Mouse (Mus musculus) forebrain, embryonic 15.5 days (tissue): ENCODE measurements at regions not wholly inside any gene's neighbourhood (a gene's known extent, or its start where the extent isn't known, plus 50 kb on each side); places are given as distances from the start of the nearest gene placed in this dataset.

Experiments used
- ATAC-seq: fragments of 200-750 bp; cut with Nextera tagmentation; replicated peaks from 2 replicates; pipeline ENCODE4 v1.8.0; 2017; ENCODE audit warnings: mild to moderate bottlenecking, moderate TSS enrichment, moderate library complexity
- H3K27ac ChIP-seq: fragments of 300-500 bp; sonication (generic); replicated peaks from 2 replicates; pipeline ENCODE4 v1.5.1; 2015; ENCODE audit warnings: mild to moderate bottlenecking, inconsistent platforms
- H3K27me3 ChIP-seq: fragments of 300-500 bp; sonication (generic); 2 replicates; pipeline ENCODE4 v1.6.1; 2015; ENCODE audit warnings: inconsistent platforms
- H3K36me3 ChIP-seq: fragments of 300-500 bp; sonication (generic); 2 replicates; pipeline ENCODE4 v1.6.1; 2015; ENCODE audit warnings: mild to moderate bottlenecking, inconsistent platforms
- H3K4me1 ChIP-seq: fragments of 300-500 bp; sonication (generic); 2 replicates; pipeline ENCODE4 v1.6.1; 2015; ENCODE audit warnings: inconsistent platforms
- H3K4me2 ChIP-seq: fragments of 300-500 bp; sonication (generic); replicated peaks from 2 replicates; pipeline ENCODE4 v1.6.1; 2015; ENCODE audit warnings: mild to moderate bottlenecking, inconsistent platforms
- H3K4me3 ChIP-seq: fragments of 300-500 bp; sonication (generic); 2 replicates; pipeline ENCODE4 v1.5.1; 2015; ENCODE audit warnings: mild to moderate bottlenecking, inconsistent platforms
- H3K9ac ChIP-seq: fragments of 300-500 bp; sonication (generic); replicated peaks from 2 replicates; pipeline ENCODE4 v1.6.1; 2015; ENCODE audit warnings: mild to moderate bottlenecking, inconsistent platforms
- H3K9me3 ChIP-seq: fragments of 300-500 bp; sonication (generic); 2 replicates; pipeline ENCODE4 v1.6.1; 2016; ENCODE audit warnings: inconsistent platforms
- WGBS: fragments of 180-500 bp; shearing (Covaris S2); methylation state at CpG from one replicate; pipeline ENCODE4 v1.1.7; 2015; ENCODE audit warnings: mixed read lengths; 5-methylcytosine and 5-hydroxymethylcytosine counted together

- Histone ChIP-seq H3K36me3 (no peaks in the 10 kb centered on the region), H3K27me3 (no peaks in the 10 kb centered on the region), H3K9ac (no peak overlapping the region), H3K27ac (0 out of 2 replicates have a peak overlapping the region, but pooled peaks have one; percentile 17), H3K4me3 (no peak overlapping the region), H3K9me3 (no peaks in the 10 kb centered on the region), H3K4me2 (no peak overlapping the region), H3K4me1 (peaks cover 18% of the 10 kb centered on the region)
- WGBS = 36% methylated on average over 5 of the region's 5 CpGs
- peak; percentile 49; the same call in 1 of the 2 replicates for ATAC-seq
Measured at GRCm38 (mm10) chr15:37133916-37134315, 126.3 kb upstream of the Zfp706 start.

GRCm38 (mm10) chr15:37127681-37128080, 120.1 kb upstream of the Zfp706 start:
- no peaks in the 10 kb centered on the region for H3K4me1 ChIP-seq
- no peak overlapping the region for H3K4me2 ChIP-seq
- no peaks in the 10 kb centered on the region for H3K36me3 ChIP-seq
- H3K27ac ChIP-seq = no peak overlapping the region
- H3K27me3 ChIP-seq = no peaks in the 10 kb centered on the region
- H3K9me3 ChIP-seq = no peaks in the 10 kb centered on the region
- WGBS = 85% methylated on average over 7 of the region's 7 CpGs
- H3K4me3 ChIP-seq = no peak overlapping the region
- no peak overlapping the region for H3K9ac ChIP-seq
- no peak for ATAC-seq

GRCm38 (mm10) chr15:37127170-37127569, 119.6 kb upstream of the Zfp706 start:
- Histone ChIP-seq H3K27me3 (no peaks in the 10 kb centered on the region), H3K27ac (no peak overlapping the region), H3K36me3 (no peaks in the 10 kb centered on the region), H3K4me3 (no peak overlapping the region), H3K4me2 (no peak overlapping the region), H3K4me1 (no peaks in the 10 kb centered on the region), H3K9ac (no peak overlapping the region), H3K9me3 (no peaks in the 10 kb centered on the region)
- ATAC-seq = no peak
- 89% methylated on average over 4 of the region's 4 CpGs for WGBS

- Histone ChIP-seq H3K27ac (no peak overlapping the region), H3K4me1 (no peaks in the 10 kb centered on the region), H3K36me3 (no peaks in the 10 kb centered on the region), H3K9me3 (no peaks in the 10 kb centered on the region), H3K27me3 (no peaks in the 10 kb centered on the region), H3K4me2 (no peak overlapping the region), H3K4me3 (no peak overlapping the region), H3K9ac (no peak overlapping the region)
- no peak for ATAC-seq
- WGBS = 69% methylated on average over 4 of the region's 4 CpGs
Measured at GRCm38 (mm10) chr15:37125823-37126222, 118.2 kb upstream of the Zfp706 start.

GRCm38 (mm10) chr15:37124951-37125350, 117.4 kb upstream of the Zfp706 start:
- 93% methylated on average over 2 of the region's 2 CpGs for WGBS
- Histone ChIP-seq H3K4me2 (no peak overlapping the region), H3K4me3 (no peak overlapping the region)

GRCm38 (mm10) chr15:37124299-37124698, 116.7 kb upstream of the Zfp706 start:
- Histone ChIP-seq H3K27me3 (no peaks in the 10 kb centered on the region), H3K9ac (no peak overlapping the region), H3K9me3 (no peaks in the 10 kb centered on the region), H3K4me2 (no peak overlapping the region), H3K27ac (no peak overlapping the region), H3K36me3 (no peaks in the 10 kb centered on the region), H3K4me3 (no peak overlapping the region), H3K4me1 (no peaks in the 10 kb centered on the region)
- WGBS = 81% methylated on average over 7 of the region's 7 CpGs
- no peak for ATAC-seq

More at GRCm38 (mm10) chr15:37124951-37125350, 117.4 kb upstream of the Zfp706 start:
- H3K36me3 ChIP-seq = no peaks in the 10 kb centered on the region
- no peaks in the 10 kb centered on the region for H3K9me3 ChIP-seq
- no peak overlapping the region for H3K9ac ChIP-seq
- no peaks in the 10 kb centered on the region for H3K27me3 ChIP-seq
- no peaks in the 10 kb centered on the region for H3K4me1 ChIP-seq
- H3K27ac ChIP-seq = no peak overlapping the region
- ATAC-seq = no peak

- Histone ChIP-seq H3K4me2 (no peak overlapping the region), H3K4me3 (no peak overlapping the region), H3K9me3 (no peaks in the 10 kb centered on the region), H3K36me3 (no peaks in the 10 kb centered on the region), H3K9ac (no peak overlapping the region), H3K27ac (no peak overlapping the region), H3K27me3 (no peaks in the 10 kb centered on the region), H3K4me1 (no peaks in the 10 kb centered on the region)
- 0 out of 2 replicates have a peak, but pooled peaks have one; percentile 41 for ATAC-seq
- WGBS = 21% methylated on average over 6 of the region's 6 CpGs
Measured at GRCm38 (mm10) chr15:37120381-37120780, 112.8 kb upstream of the Zfp706 start.

- ATAC-seq = 0 out of 2 replicates have a peak, but pooled peaks have one; percentile 35
- H3K4me2 ChIP-seq = no peak overlapping the region
- no peaks in the 10 kb centered on the region for H3K4me1 ChIP-seq
- H3K9ac ChIP-seq = no peak overlapping the region
- 10% methylated on average over 8 of the region's 8 CpGs for WGBS
- no peaks in the 10 kb centered on the region; the same call in 1 of the 2 replicates for H3K9me3 ChIP-seq
- no peaks in the 10 kb centered on the region for H3K36me3 ChIP-seq
- H3K27ac ChIP-seq = no peak overlapping the region
- H3K4me3 ChIP-seq = no peak overlapping the region
- no peaks in the 10 kb centered on the region for H3K27me3 ChIP-seq
Measured at GRCm38 (mm10) chr15:37114119-37114518, 106.5 kb upstream of the Zfp706 start.

- Histone ChIP-seq H3K9ac (no peak overlapping the region), H3K9me3 (no peaks in the 10 kb centered on the region; the same call in 1 of the 2 replicates), H3K4me1 (no peaks in the 10 kb centered on the region), H3K36me3 (no peaks in the 10 kb centered on the region), H3K27me3 (no peaks in the 10 kb centered on the region), H3K27ac (no peak overlapping the region), H3K4me3 (no peak overlapping the region), H3K4me2 (no peak overlapping the region)
- no peak for ATAC-seq
- 94% methylated on average over 14 of the region's 14 CpGs for WGBS
Measured at GRCm38 (mm10) chr15:37110462-37110861, 102.9 kb upstream of the Zfp706 start.

GRCm38 (mm10) chr15:37102035-37102555, 94.5 kb upstream of the Zfp706 start:
- WGBS = 35% methylated on average over 2 of the region's 2 CpGs
- Histone ChIP-seq H3K27ac (no peak overlapping the region), H3K4me2 (no peak overlapping the region), H3K9ac (no peak overlapping the region), H3K27me3 (no peaks in the 10 kb centered on the region), H3K4me1 (peaks cover 8% of the 10 kb centered on the region), H3K36me3 (no peaks in the 10 kb centered on the region), H3K4me3 (no peak overlapping the region), H3K9me3 (no peaks in the 10 kb centered on the region)
- no peak for ATAC-seq

- ATAC-seq = no peak
- no peak overlapping the region for H3K27ac ChIP-seq
- H3K36me3 ChIP-seq = no peaks in the 10 kb centered on the region
- no peak overlapping the region for H3K9ac ChIP-seq
- 94% methylated on average over 1 of the region's 1 CpGs for WGBS
- H3K4me3 ChIP-seq = no peak overlapping the region
- H3K4me2 ChIP-seq = no peak overlapping the region
- H3K4me1 ChIP-seq = peaks cover 8% of the 10 kb centered on the region
- no peaks in the 10 kb centered on the region for H3K27me3 ChIP-seq
- H3K9me3 ChIP-seq = no peaks in the 10 kb centered on the region
Measured at GRCm38 (mm10) chr15:37101419-37101818, 93.8 kb upstream of the Zfp706 start.

- no peak overlapping the region for H3K4me3 ChIP-seq
- WGBS = 93% methylated on average over 6 of the region's 6 CpGs
Measured at GRCm38 (mm10) chr15:37100767-37101288, 93.3 kb upstream of the Zfp706 start.

More at GRCm38 (mm10) chr15:37100767-37101288, 93.3 kb upstream of the Zfp706 start:
- Histone ChIP-seq H3K9ac (no peak overlapping the region), H3K27me3 (no peaks in the 10 kb centered on the region), H3K36me3 (no peaks in the 10 kb centered on the region), H3K4me2 (no peak overlapping the region), H3K4me1 (peaks cover 8% of the 10 kb centered on the region), H3K9me3 (no peaks in the 10 kb centered on the region), H3K27ac (no peak overlapping the region)
- no peak for ATAC-seq
